Mouse (Mus musculus) stomach, embryonic 14.5 days (tissue): ENCODE measurements at regions not wholly inside any gene's neighbourhood (a gene's known extent, or its start where the extent isn't known, plus 50 kb on each side); places are given as distances from the start of the nearest gene placed in this dataset.

Experiments
- ATAC-seq: fragments of 200-750 bp; cut with Nextera tagmentation; 2 replicates; pipeline ENCODE4 v1.8.0; 2017; ENCODE audit warnings: low read depth, moderate TSS enrichment; ENCODE audit not compliant: insufficient number of reproducible peaks, insufficient read depth, low FRiP score
- H3K27ac ChIP-seq: fragments of 300-500 bp; sonication (generic); 2 replicates; pipeline ENCODE4 v1.5.1; 2014; ENCODE audit warnings: mild to moderate bottlenecking, low read length, moderate library complexity, mixed read lengths
- H3K27me3 ChIP-seq: fragments of 300-500 bp; sonication (generic); 2 replicates; pipeline ENCODE4 v1.6.1; 2014; ENCODE audit warnings: low read length, control low read depth, mixed read lengths; ENCODE audit not compliant: control insufficient read depth, insufficient read depth
- H3K36me3 ChIP-seq: fragments of 300-500 bp; sonication (generic); 2 replicates; pipeline ENCODE4 v1.6.1; 2014; ENCODE audit warnings: mild to moderate bottlenecking, control low read depth, low read length, moderate library complexity, mixed read lengths; ENCODE audit not compliant: control insufficient read depth, insufficient read depth
- H3K4me1 ChIP-seq: fragments of 300-500 bp; sonication (generic); 2 replicates; pipeline ENCODE4 v1.6.1; 2014; ENCODE audit warnings: low read length, control low read depth, mixed read lengths; ENCODE audit not compliant: control insufficient read depth, insufficient read depth
- H3K4me2 ChIP-seq: fragments of 300-500 bp; sonication (generic); replicated peaks from 2 replicates; pipeline ENCODE4 v1.6.1; 2014; ENCODE audit warnings: low read depth, low read length, control low read depth
- H3K4me3 ChIP-seq: fragments of 300-500 bp; sonication (generic); 2 replicates; pipeline ENCODE4 v1.5.1; 2014; ENCODE audit warnings: low read depth, low read length, control low read depth
- H3K9ac ChIP-seq: fragments of 300-500 bp; sonication (generic); replicated peaks from 2 replicates; pipeline ENCODE4 v1.6.1; 2014; ENCODE audit warnings: low read depth, mild to moderate bottlenecking, control low read depth, low read length, moderate library complexity, mixed read lengths
- H3K9me3 ChIP-seq: fragments of 300-500 bp; sonication (generic); 2 replicates; pipeline ENCODE4 v1.6.1; 2016; ENCODE audit warnings: low read depth, low read length, control low read depth; ENCODE audit not compliant: control insufficient read depth
- WGBS: fragments of 180-500 bp; shearing (Covaris S2); extraction: QIAGEN DNeasy Blood & Tissue Kit; methylation state at CpG from one replicate; pipeline ENCODE4 v1.1.7; 2014; 5-methylcytosine and 5-hydroxymethylcytosine counted together

- Histone ChIP-seq H3K27me3 (no peaks in the 10 kb centered on the region), H3K36me3 (no peaks in the 10 kb centered on the region), H3K4me1 (peaks cover 4% of the 10 kb centered on the region; the same call in 1 of the 2 replicates), H3K9ac (no peak overlapping the region), H3K4me2 (no peak overlapping the region), H3K4me3 (no peak overlapping the region), H3K9me3 (no peaks in the 10 kb centered on the region), H3K27ac (no peak overlapping the region)
- 93% methylated on average over 4 of the region's 4 CpGs for WGBS
- ATAC-seq = no peak
Observed at GRCm38 (mm10) chr3:105130228-105130627, 63.6 kb downstream of the 4930564D02Rik start.

DNA sequence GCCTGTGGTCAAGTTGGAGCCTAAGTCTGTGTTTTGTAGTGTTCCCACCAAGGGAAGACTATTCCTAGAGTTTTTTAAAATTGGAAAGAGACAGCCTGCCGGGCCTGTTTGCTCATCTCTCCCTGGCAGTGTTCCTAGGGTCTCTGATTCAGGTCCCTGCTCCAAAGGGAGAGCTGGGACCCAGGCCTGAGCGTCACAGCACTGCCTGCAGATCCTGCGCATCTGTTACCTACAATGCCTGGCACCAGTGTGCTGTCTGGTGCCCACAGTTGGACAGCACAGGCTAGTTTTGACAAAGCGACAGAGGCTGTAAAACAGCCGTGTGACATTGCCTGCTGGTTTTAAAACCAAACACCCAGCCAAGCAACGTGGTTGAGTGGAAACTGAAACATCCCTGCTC lies 64.4 kb downstream of the 4930564D02Rik start:
- Histone ChIP-seq H3K4me3 (no peak overlapping the region), H3K27me3 (no peaks in the 10 kb centered on the region), H3K9ac (no peak overlapping the region), H3K4me1 (peaks cover 4% of the 10 kb centered on the region; the same call in 1 of the 2 replicates), H3K9me3 (no peaks in the 10 kb centered on the region), H3K36me3 (no peaks in the 10 kb centered on the region), H3K27ac (no peak overlapping the region), H3K4me2 (no peak overlapping the region)
- 83% methylated on average over 6 of the region's 6 CpGs for WGBS
- ATAC-seq = no peak

DNA sequence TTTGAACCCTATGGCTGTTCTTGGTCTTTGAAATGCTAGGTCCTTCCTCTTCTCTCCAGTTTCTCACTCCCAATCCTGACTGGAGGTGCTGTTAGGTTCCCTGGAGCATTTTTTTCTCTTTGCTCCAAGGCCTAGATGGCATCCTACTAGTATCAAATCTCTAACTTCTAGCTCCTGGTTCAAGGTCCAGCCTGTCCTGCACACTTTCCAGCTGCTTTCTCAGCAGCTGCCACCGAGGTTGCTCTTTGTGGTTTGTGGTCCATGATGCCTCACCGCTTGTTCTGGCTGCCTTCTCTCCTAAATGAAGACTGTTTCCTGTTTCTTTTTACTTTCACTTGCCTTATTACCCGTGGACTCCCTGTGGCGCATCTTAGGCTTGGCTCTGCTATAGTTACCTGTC lies 66.4 kb downstream of the 4930564D02Rik start:
- Histone ChIP-seq H3K36me3 (no peaks in the 10 kb centered on the region), H3K9me3 (no peaks in the 10 kb centered on the region), H3K27me3 (no peaks in the 10 kb centered on the region), H3K9ac (no peak overlapping the region), H3K4me1 (no peaks in the 10 kb centered on the region), H3K27ac (no peak overlapping the region), H3K4me2 (no peak overlapping the region), H3K4me3 (no peak overlapping the region)
- WGBS = 86% methylated on average over 4 of the region's 4 CpGs
- ATAC-seq = no peak

- no peaks in the 10 kb centered on the region for H3K36me3 ChIP-seq
- peak overlapping the region; percentile 66 for H3K27ac ChIP-seq
- no peak overlapping the region for H3K4me2 ChIP-seq
- 41% methylated on average over 14 of the region's 14 CpGs for WGBS
- no peaks in the 10 kb centered on the region for H3K4me1 ChIP-seq
- peak; percentile 65; the same call in 1 of the 2 replicates for ATAC-seq
- H3K4me3 ChIP-seq = no peak overlapping the region
- H3K27me3 ChIP-seq = no peaks in the 10 kb centered on the region
- no peak overlapping the region for H3K9ac ChIP-seq
- H3K9me3 ChIP-seq = no peaks in the 10 kb centered on the region
Observed at GRCm38 (mm10) chr3:105141170-105141971, 74.7 kb downstream of the 4930564D02Rik start.

GRCm38 (mm10) chr3:105142631-105143030 lies 76.0 kb downstream of the 4930564D02Rik start:
- Histone ChIP-seq H3K9ac (no peak overlapping the region), H3K9me3 (no peaks in the 10 kb centered on the region), H3K4me3 (no peak overlapping the region), H3K4me2 (no peak overlapping the region), H3K36me3 (no peaks in the 10 kb centered on the region), H3K27ac (peak overlapping the region; percentile 66; the same call in 1 of the 2 replicates), H3K4me1 (no peaks in the 10 kb centered on the region), H3K27me3 (no peaks in the 10 kb centered on the region)
- no peak for ATAC-seq

- no peaks in the 10 kb centered on the region for H3K27me3 ChIP-seq
- no peak overlapping the region for H3K9ac ChIP-seq
- ATAC-seq = peak; percentile 49; the same call in 1 of the 2 replicates
- no peak overlapping the region for H3K4me3 ChIP-seq
- H3K9me3 ChIP-seq = no peaks in the 10 kb centered on the region
- H3K36me3 ChIP-seq = no peaks in the 10 kb centered on the region
- 0 out of 2 replicates have a peak, but pooled peaks cover 9% of the 10 kb centered on the region for H3K4me1 ChIP-seq
- H3K27ac ChIP-seq = no peak overlapping the region; the same call in 1 of the 2 replicates
- H3K4me2 ChIP-seq = no peak overlapping the region
- 13% methylated on average over 11 of the region's 11 CpGs for WGBS
Observed at GRCm38 (mm10) chr3:105151475-105152157, 85.0 kb downstream of the 4930564D02Rik start.

DNA sequence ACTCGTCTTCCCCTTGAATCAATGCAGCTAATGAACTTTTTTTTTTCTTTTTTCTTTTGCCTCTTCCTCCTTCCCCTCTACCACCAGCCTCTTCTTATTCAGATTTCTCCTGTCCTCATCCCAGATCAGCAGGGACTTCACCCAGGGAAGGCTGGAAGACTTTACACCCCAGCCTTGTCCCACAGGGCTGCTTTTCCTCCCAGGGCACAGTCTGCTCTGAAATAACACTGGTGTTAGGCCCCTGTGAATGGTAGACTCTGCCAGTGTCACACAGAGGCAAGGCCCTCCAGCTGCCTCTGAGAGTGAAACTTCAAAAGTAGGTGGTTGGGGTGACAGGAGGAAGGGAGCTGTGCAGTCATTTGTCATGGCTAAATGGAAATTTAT lies 85.5 kb downstream of the 4930564D02Rik start:
- 15% methylated on average over 1 of the region's 1 CpGs for WGBS
- ATAC-seq = no peak
- no peak overlapping the region for H3K4me3 ChIP-seq
- H3K4me1 ChIP-seq = 0 out of 2 replicates have a peak, but pooled peaks cover 9% of the 10 kb centered on the region
- H3K9ac ChIP-seq = no peak overlapping the region
- no peaks in the 10 kb centered on the region for H3K36me3 ChIP-seq
- no peak overlapping the region for H3K27ac ChIP-seq
- no peaks in the 10 kb centered on the region for H3K27me3 ChIP-seq
- H3K4me2 ChIP-seq = no peak overlapping the region
- no peaks in the 10 kb centered on the region for H3K9me3 ChIP-seq

- Histone ChIP-seq H3K36me3 (no peaks in the 10 kb centered on the region), H3K27ac (no peak overlapping the region), H3K27me3 (no peaks in the 10 kb centered on the region), H3K9me3 (no peaks in the 10 kb centered on the region), H3K4me3 (no peak overlapping the region), H3K9ac (no peak overlapping the region), H3K4me2 (no peak overlapping the region), H3K4me1 (no peaks in the 10 kb centered on the region)
- 84% methylated on average over 2 of the region's 2 CpGs for WGBS
- no peak for ATAC-seq
Observed at GRCm38 (mm10) chr3:105158376-105158775, 91.7 kb downstream of the 4930564D02Rik start.
